Mouse (Mus musculus): ENCODE measurements at regions not wholly inside any gene's neighbourhood (a gene's known extent, or its start where the extent isn't known, plus 50 kb on each side); places are given as distances from the start of the nearest gene placed in this dataset.

DNA sequence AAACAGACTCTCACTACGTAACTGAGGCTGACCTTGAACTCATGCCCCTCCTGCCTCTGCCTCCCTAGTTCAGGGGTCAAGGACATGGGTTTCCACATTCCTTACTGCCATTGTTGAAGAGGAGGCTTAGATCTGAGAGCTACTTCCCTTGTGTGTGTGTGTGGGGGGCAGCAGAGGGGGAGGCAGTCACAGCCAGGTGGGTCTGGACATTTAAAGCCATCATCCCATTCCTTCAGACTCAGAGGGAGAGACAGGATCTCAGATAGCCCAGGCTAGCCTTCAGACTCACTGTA lies 114.5 kb upstream of the Med13l start:
- no peaks in the 10 kb centered on the region for H3K27me3 ChIP-seq (ENCODE audit: insufficient read depth, low read length)
- no peak for TF ChIP-seq CTCF (IDR thresholded peaks at IDR 0.05; ENCODE audit: low read depth)
- no peak overlapping the region for H3K9ac ChIP-seq
- H3K4me3 ChIP-seq (ENCODE audit: low read depth, low read length) = no peak overlapping the region
- H3K4me1 ChIP-seq (ENCODE audit: insufficient read depth) = no peaks in the 10 kb centered on the region
- WGBS = 85% methylated on average over 1 of the region's 1 CpGs
- H3K4me2 ChIP-seq = no peak overlapping the region
- H3K27ac ChIP-seq (ENCODE audit: low read depth) = no peak overlapping the region
- ATAC-seq (ENCODE audit: insufficient read depth) (no peak), DNase-seq (no peak)
- H3K36me3 ChIP-seq (ENCODE audit: insufficient read depth) = no peaks in the 10 kb centered on the region
- H3K9me3 ChIP-seq (ENCODE audit: low read depth, low read length) = no peaks in the 10 kb centered on the region

DNA sequence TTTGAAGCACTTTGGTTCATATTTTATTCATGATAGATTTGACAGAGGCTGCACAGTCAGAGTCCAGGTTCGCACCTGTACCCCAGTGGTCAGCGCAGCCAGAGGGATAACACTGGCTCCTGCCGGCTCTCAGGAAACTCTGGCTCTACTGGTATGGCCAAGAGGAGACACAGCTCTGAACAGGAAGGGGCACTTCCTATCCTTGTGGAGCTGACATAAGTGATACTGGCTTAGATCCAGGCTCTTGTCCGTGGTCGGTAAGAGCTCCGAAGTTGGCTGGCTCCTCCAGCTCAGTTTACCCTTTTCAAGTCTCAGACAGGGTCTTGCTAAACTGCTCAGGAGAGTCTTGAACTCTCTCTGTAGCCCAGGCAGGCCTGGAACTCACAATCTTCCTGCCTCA lies 113.6 kb upstream of the Med13l start:
- WGBS = 52% methylated on average over 6 of the region's 6 CpGs

DNA sequence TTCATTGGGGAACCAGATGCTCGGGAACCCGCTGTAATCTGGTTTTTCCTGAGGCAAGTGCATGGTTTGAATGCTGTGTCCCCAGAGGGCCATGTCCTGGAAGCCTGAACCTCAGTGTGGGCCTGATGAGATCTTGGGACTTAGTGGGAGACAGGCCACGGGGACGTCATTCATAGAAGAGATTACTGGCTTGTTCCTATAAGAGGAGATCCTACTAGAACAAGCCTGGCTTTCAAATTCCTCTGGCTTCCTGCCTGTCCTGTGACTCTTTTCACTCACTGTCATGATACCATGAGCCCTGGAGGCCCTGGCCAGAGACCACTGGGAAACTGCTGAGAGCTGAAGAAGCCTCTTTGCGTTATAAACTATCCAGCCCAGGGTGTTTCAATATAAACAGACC lies 113.1 kb upstream of the Med13l start:
- no peak overlapping the region for H3K4me3 ChIP-seq (ENCODE audit: low read depth, low read length)
- H3K4me2 ChIP-seq = no peak overlapping the region
- 75% methylated on average over 5 of the region's 5 CpGs for WGBS
- no peaks in the 10 kb centered on the region for H3K27me3 ChIP-seq (ENCODE audit: insufficient read depth, low read length)
- H3K9ac ChIP-seq = no peak overlapping the region
- no peaks in the 10 kb centered on the region for H3K36me3 ChIP-seq (ENCODE audit: insufficient read depth)
- H3K9me3 ChIP-seq (ENCODE audit: low read depth, low read length) = no peaks in the 10 kb centered on the region
- no peak overlapping the region; the same call in 1 of the 2 replicates for H3K27ac ChIP-seq (ENCODE audit: low read depth)
- ATAC-seq (ENCODE audit: insufficient read depth) = no peak
- TF ChIP-seq CTCF (IDR thresholded peaks at IDR 0.05; ENCODE audit: low read depth) = no peak
- DNase-seq = no peak
- H3K4me1 ChIP-seq (ENCODE audit: insufficient read depth) = no peaks in the 10 kb centered on the region

More for the DNA sequence above, 113.6 kb upstream of the Med13l start:
- H3K4me1 ChIP-seq (ENCODE audit: insufficient read depth) = no peaks in the 10 kb centered on the region
- no peak overlapping the region for H3K4me3 ChIP-seq (ENCODE audit: low read depth, low read length)
- H3K4me2 ChIP-seq = no peak overlapping the region
- TF ChIP-seq CTCF (IDR thresholded peaks at IDR 0.05; ENCODE audit: low read depth) = no peak
- no peaks in the 10 kb centered on the region for H3K36me3 ChIP-seq (ENCODE audit: insufficient read depth)
- DNase-seq = peak; percentile 59
- no peak for ATAC-seq (ENCODE audit: insufficient read depth)
- H3K27ac ChIP-seq (ENCODE audit: low read depth) = no peak overlapping the region
- H3K27me3 ChIP-seq (ENCODE audit: insufficient read depth, low read length) = no peaks in the 10 kb centered on the region
- H3K9me3 ChIP-seq (ENCODE audit: low read depth, low read length) = no peaks in the 10 kb centered on the region
- H3K9ac ChIP-seq = no peak overlapping the region

DNA sequence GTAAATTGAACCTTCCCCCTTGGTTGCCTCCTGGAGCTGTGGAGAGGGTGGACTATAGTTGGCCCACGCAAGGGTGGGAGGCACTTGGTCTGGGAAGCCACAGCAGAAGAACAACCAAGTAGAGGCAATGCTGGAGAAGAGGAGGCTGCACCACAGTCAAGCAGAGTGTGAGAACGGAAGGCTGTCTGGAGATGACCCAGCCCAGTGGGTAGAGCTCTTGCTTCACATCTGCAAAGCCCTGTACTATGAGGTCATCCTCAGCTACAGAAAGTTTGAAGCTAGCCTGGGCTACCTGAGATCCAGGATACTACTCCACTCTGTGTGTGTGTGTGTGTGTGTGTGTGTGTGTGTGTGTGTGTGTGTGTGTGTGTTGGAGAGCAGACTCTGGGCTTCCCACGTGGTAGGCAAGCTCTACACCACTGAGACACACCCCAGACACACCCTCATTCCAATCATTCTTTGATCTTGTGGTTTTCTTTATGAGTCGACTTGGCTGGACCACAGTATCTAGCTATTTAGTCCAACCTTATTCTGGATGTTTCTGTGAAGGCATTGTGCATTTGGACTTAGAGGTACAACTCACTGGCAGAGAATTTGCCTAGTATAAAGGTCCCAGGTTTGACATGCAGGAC lies 111.5 kb upstream of the Med13l start:
- no peak overlapping the region for H3K4me3 ChIP-seq (ENCODE audit: low read depth, low read length)
- no peak for TF ChIP-seq CTCF (IDR thresholded peaks at IDR 0.05; ENCODE audit: low read depth)
- no peaks in the 10 kb centered on the region for H3K9me3 ChIP-seq (ENCODE audit: low read depth, low read length)
- no peak overlapping the region for H3K9ac ChIP-seq
- WGBS = 48% methylated on average over 4 of the region's 4 CpGs
- no peaks in the 10 kb centered on the region for H3K36me3 ChIP-seq (ENCODE audit: insufficient read depth)
- DNase-seq (no peak), ATAC-seq (ENCODE audit: insufficient read depth) (no peak)
- no peak overlapping the region for H3K27ac ChIP-seq (ENCODE audit: low read depth)
- H3K4me1 ChIP-seq (ENCODE audit: insufficient read depth) = no peaks in the 10 kb centered on the region
- no peak overlapping the region for H3K4me2 ChIP-seq
- H3K27me3 ChIP-seq (ENCODE audit: insufficient read depth, low read length) = no peaks in the 10 kb centered on the region

DNA sequence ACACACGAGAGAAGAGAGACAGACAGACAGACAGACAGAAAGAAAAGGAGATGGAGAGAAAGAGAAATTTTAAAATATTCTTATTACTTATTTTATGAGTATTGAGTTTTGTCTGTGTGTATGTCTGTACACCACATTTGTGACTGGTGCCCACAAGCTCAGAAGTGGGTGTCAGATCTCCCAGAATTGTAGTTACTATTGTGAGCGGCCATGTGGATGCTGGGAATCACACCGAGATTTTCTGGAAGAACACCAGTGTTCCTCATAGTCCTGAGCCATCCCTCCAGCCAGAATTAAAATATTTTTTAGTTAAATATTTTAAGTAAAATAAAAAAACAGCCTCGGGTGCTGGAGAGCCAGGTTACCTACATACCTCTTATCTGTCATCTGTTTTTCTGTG lies 110.6 kb upstream of the Med13l start:
- Histone ChIP-seq H3K9ac (no peak overlapping the region), H3K4me3 (ENCODE audit: low read depth, low read length) (no peak overlapping the region), H3K27me3 (ENCODE audit: insufficient read depth, low read length) (no peaks in the 10 kb centered on the region), H3K4me1 (ENCODE audit: insufficient read depth) (no peaks in the 10 kb centered on the region), H3K9me3 (ENCODE audit: low read depth, low read length) (no peaks in the 10 kb centered on the region), H3K4me2 (no peak overlapping the region), H3K27ac (ENCODE audit: low read depth) (no peak overlapping the region), H3K36me3 (ENCODE audit: insufficient read depth) (no peaks in the 10 kb centered on the region)
- 78% methylated on average over 4 of the region's 4 CpGs for WGBS
- DNase-seq (no peak), ATAC-seq (ENCODE audit: insufficient read depth) (no peak)
- TF ChIP-seq CTCF (IDR thresholded peaks at IDR 0.05; ENCODE audit: low read depth) = no peak

DNA sequence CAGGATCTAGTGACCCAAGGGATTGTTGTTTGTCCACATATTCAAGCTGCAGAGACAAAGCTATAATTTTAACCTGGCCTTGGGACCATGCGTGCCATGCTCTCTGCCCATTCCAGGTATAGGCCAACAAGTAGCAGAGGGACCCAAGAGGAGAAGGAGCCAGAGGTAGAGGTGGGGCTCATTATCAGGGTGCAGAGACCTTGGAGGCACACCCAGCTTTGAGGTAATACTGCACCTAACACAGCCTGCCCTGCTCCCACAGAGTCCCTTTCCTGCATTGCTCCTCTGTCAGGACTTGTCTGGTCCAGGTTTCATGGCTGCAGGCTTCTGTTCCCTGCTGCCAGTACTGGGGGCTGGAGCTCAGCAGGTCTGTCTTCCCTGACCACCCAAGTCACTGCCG lies 108.4 kb upstream of the Med13l start:
- H3K9me3 ChIP-seq (ENCODE audit: low read depth, low read length) = no peaks in the 10 kb centered on the region
- no peak overlapping the region for H3K4me3 ChIP-seq (ENCODE audit: low read depth, low read length)
- 68% methylated on average over 2 of the region's 2 CpGs for WGBS
- no peaks in the 10 kb centered on the region for H3K36me3 ChIP-seq (ENCODE audit: insufficient read depth)
- H3K4me1 ChIP-seq (ENCODE audit: insufficient read depth) = no peaks in the 10 kb centered on the region
- no peak for TF ChIP-seq CTCF (IDR thresholded peaks at IDR 0.05; ENCODE audit: low read depth)
- H3K9ac ChIP-seq = no peak overlapping the region
- H3K27ac ChIP-seq (ENCODE audit: low read depth) = no peak overlapping the region
- ATAC-seq (ENCODE audit: insufficient read depth) (no peak), DNase-seq (no peak)
- no peaks in the 10 kb centered on the region for H3K27me3 ChIP-seq (ENCODE audit: insufficient read depth, low read length)
- no peak overlapping the region for H3K4me2 ChIP-seq

DNA sequence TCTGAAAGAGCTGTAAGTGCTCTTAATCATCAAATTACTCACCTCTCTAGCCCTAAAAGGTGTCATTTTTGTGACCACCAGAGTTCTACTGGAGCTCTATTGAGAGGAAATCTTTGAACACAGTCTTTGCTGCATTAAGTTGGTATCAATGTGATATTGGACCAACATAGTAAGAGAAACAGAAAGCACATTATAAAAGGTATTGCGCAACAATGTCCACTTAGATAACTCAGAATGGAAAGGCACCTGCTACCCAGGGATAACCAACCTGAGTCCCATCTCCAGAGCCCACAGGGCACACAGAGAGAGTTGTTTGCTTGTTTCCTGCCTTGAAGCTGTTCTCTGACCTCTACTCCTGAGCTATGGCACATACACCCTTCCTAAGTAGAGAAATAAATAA lies 106.4 kb upstream of the Med13l start:
- Histone ChIP-seq H3K9me3 (ENCODE audit: low read depth, low read length) (no peaks in the 10 kb centered on the region), H3K4me1 (ENCODE audit: insufficient read depth) (peaks cover 5% of the 10 kb centered on the region; the same call in 1 of the 2 replicates), H3K27me3 (ENCODE audit: insufficient read depth, low read length) (no peaks in the 10 kb centered on the region), H3K4me2 (no peak overlapping the region), H3K36me3 (ENCODE audit: insufficient read depth) (no peaks in the 10 kb centered on the region), H3K27ac (ENCODE audit: low read depth) (no peak overlapping the region), H3K9ac (no peak overlapping the region), H3K4me3 (ENCODE audit: low read depth, low read length) (no peak overlapping the region)
- ATAC-seq (ENCODE audit: insufficient read depth) = no peak
- no peak for DNase-seq
- TF ChIP-seq CTCF (IDR thresholded peaks at IDR 0.05; ENCODE audit: low read depth) = no peak
- WGBS = 95% methylated on average over 1 of the region's 1 CpGs
